Mouse (Mus musculus): Measurements from ENCODE around the gene Crlf1. TPM values are rescaled to one million over a fixed set of nuclear protein-coding genes. Genes with fewer than 3 reads are reported as not detected.

Crlf1 gene
- polyA plus RNA-seq (2012; rRNA removed), result 1.1 and 2.0 TPM in 2 replicates

DNA sequence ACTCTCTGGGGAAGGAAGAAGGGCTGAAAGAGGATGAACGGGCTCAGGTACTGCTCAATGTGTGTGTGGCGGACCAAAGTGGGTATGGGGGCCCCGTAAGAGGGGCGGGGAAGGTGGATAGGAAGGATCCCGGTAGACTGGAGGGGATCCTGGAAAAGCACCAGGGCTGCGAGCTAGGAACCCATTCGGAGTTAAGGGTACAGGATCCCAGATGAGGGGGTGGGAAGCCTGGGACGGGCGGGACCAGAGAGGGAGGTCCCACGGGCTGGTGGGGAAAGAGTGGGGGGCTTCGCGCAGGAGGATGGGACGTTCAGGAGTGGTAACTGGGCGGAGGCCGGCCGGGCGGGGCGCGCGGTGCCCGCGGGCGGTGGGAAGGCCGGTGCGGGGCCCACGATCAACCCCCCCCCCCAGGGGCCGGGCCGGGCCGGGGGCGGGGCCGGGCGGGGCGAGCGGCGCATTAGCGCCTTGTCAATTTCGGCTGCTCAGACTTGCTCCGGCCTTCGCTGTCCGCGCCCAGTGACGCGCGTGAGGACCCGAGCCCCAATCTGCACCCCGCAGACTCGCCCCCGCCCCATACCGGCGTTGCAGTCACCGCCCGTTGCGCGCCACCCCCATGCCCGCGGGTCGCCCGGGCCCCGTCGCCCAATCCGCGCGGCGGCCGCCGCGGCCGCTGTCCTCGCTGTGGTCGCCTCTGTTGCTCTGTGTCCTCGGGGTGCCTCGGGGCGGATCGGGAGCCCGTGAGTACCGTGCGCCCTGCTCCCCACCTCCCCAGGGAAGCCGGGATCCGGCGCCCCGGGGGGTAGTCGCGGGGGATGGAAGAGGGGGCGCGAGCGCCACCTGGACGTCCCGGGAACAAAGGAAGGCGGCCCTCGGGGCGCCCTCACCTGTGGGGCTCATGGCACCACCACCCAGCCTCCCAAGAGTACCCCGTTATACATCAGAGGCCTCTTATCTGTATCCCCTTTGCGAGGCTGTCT lies at the start of gene Crlf1:
Crlf1 (plus strand) TSS at position 495 of the 977 bp plus-strand sequence.
- WGBS, result 2% methylated on average over 83 of the region's 93 CpGs
- DNase-seq (ENCODE audit: low read depth, low spot score), result no peak

DNA sequence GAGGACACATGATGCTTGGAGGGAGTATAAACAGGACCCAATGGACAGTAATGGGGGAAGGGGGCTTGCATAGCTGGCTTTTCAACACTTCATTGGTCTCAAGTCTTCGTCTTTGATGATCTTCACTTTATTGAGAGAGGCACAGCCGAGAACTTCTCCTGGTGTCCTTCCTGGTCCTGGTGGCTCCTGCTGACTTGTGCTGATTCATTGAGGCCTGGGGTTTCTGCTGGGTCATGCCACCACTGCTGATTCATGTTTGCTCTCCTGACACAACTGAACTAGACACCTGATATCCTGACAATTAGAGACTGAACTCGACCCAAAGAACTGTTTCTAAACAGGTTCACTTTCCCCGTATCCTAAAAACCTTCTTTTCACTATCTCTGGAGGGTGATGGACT lies 49.6 kb upstream of the Crlf1 start:
- no peak for DNase-seq (ENCODE audit: low read depth, low spot score)
- 74% methylated on average over 4 of the region's 4 CpGs for WGBS

DNA sequence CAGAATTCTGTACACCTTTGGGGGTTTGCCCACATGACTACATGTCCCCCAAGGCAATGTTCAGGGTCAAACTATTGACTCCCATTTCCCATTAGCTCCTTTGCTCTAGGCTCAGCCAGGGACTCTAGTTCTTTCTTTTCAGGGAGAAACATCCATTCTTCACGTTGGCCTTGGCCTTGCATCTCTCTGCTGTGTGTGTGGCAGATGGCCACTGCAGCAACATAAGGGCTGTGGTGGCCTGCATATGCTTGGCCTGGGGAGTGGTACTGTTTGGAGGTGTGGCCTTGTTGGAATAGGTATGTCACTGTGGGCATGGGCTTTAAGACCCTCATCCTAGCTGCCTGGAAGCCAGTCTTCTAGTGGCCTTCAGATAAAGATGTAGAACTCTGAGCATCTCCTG lies 47.0 kb upstream of the Crlf1 start:
- 55% methylated on average over 1 of the region's 1 CpGs for WGBS
- DNase-seq (ENCODE audit: low read depth, low spot score), result no peak

DNA sequence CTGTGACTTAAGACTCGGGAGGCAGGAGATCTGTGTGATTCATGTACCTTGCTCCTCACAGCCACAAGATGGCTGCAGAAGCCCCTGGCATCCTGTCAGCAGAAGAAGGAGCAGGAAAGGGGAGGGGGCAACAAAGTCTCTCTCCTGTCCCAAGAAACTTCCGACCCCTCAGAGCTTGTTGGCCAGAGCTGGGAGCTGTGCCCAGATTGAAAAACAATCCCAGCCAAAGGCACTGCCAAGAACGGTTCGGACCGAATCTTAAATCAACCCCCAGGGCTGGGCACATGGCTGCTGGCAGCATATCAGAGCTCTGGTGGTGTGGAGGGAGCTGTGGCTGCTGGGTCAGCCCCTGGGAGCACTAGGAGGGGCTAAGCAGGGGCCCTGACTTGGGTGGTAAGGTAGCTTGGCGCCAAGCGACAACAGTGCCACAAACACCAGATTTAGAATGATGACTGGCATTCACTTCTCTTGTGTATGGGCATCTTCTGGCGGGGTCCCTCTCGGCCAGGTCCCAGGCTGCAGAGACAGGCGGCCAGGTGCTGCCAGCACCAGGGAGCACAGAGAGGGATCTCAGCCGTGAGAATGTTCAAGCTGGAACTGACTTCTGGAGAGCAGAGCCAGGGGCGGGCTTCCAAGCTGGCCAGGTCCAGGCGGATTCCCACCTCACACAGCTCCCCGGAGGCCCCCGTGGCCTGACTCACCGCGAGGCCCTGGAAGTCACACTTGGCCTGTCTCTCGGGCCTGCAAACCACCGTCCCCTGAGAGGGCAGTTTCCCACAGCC lies 45.1 kb upstream of the Crlf1 start:
- no peak for DNase-seq (ENCODE audit: low read depth, low spot score)
- WGBS, result 63% methylated on average over 19 of the region's 19 CpGs

DNA sequence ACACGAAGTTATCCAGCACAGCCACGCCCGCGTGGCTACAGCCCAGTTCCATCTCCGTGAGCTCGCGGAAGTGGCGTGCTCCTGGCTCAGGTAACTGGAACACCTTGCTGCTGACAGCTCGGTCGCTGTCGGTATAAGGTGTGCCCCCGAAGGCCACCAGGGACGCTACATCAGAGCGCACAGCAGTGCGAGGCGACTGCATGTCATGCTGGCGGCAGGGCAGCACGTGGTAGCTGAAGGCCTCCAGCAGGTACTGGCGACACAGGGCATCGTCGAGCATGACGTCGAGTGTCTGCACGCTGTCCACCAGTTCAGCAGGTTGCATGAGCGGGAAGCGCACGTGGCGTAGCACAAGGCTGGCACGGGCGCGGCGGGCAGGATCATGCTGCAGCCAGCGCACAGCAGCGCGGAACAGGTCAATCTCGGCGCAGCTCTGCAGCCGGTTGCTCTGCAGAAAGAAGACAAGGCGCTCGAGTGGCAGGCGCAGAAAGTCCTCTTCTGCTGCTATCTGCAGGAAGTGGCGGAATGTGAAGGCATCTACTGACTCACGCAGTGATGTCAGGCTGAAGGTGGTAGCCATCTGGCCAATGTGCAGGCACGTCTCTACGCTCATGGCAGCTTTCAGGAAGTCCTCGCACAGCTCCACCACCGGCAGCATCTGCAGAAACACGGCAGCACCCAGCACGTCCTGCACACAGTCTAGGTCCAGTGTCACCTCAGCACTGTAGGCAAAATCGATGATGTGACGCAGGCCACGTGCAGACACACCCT lies 40.6 kb upstream of the Crlf1 start:
- 83% methylated on average over 52 of the region's 52 CpGs for WGBS
- DNase-seq (ENCODE audit: low read depth, low spot score), result no peak

DNA sequence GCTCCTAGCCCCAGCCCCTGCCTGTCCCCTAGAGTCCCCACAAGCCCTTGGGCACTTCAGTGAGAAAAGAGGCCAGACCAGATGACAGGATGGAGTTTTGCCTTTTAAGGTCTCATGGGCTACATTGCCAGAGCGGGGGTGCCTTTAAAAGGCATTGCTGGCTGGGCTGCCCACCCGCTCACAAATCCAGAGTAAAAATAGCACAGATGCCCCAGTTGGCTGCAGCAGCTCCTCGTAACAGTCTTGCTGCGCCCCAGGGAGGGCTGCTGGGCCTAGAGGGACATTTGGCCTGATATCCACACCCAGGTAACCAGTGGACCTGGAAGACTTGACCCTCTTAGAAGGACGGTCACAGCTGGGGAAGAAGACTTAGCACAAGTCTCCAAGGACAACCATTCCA lies 39.1 kb upstream of the Crlf1 start:
- no peak for DNase-seq (ENCODE audit: low read depth, low spot score)
- WGBS, result 86% methylated on average over 5 of the region's 5 CpGs

DNA sequence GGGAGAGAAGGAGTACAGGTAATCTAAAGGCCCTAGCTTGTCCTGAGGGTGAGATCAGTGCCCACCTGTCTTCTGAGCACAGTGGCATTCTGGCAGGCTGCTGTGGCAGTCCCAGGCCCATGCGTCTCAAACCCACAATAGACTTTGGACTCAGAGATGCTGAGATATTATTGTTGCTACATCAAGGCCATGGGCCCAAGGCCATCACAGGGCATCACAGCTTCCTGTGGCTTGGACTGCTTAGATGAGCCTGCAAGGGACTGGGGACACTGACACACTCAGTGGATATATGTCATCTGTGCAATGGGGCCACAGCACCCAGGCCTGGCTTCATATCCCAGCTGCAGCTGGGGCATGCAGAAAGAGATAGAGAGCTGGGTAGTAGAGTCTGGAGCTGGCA lies 36.0 kb upstream of the Crlf1 start:
- DNase-seq (ENCODE audit: low read depth, low spot score), result no peak
- WGBS, result 71% methylated on average over 1 of the region's 1 CpGs

DNA sequence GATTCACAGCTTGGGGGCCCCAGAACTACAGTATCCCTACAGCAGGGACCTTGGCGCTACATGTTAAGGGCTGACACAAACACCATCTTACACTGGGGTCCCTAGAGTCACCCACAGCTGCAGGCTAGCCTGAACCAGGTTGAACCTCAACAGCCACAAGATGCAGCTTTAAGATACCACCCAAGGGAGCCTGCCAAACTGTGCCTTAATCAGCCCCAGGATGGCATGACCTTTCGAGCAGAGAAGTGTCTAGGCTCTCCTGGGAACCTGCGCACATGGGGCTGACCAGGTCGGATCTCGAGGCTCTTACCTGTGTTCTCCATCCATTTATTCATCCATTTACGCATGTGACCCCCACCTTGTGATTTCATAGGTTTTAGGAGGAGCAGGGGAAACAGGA lies 35.1 kb upstream of the Crlf1 start:
- WGBS, result 91% methylated on average over 6 of the region's 6 CpGs
- no peak for DNase-seq (ENCODE audit: low read depth, low spot score)

DNA sequence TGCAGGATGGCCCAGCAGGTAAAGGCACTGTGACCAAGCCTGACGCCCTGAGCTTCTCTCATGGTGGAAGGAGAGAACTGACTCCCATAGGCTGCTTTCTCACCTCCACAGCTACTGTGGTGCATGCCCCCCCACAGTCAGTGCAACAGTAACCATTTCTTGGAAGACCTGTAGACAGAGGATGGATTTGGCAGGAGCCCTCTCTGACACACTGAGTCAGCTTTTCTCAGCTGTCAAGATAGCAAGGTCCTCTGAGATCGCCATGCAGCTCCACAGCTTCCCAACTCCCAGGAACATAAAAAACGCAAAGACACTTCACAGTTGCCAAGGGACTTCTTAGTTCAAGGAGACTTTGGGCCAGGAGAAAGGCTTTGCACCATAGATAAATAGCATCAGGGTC lies 34.5 kb upstream of the Crlf1 start:
- DNase-seq (ENCODE audit: low read depth, low spot score), result no peak
- WGBS, result 88% methylated on average over 3 of the region's 3 CpGs

DNA sequence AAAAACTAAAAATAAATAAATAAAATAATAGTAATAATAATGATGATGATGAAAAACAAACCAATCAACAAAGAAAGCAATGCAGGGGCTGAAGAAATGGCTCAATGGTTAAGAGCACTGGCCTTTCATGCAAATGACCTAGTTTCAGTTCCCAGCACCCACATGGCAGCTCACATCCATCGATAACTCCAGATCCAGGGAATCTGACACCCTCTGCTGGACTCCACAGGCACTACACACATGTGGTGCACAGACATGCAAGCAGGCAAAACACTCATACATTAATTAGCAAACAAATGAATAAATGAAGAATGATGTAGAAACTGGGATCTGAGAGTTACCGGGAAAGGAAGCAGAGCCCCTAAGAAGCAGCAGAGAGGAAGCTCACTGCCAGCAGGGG lies 33.3 kb upstream of the Crlf1 start:
- DNase-seq (ENCODE audit: low read depth, low spot score), result no peak
- WGBS, result 96% methylated on average over 2 of the region's 2 CpGs

DNA sequence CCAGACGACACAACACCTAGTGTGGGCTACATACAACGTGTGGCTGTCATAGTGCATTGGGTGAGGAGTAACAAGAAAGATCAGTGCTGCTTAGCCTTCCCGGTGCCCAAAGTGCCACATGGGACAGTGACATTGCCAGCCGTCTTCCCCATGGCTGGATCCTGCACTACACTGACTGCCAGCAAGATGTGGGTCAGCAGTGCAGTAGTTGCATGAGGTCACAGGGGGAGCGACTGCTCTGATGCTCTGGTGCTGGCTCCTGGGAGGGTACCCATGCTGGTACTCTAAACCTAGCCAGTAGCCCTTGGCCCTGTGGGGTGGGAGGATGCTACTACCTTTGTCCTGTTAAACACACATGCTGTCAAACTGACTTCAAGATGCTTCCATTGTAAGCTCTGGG lies 32.8 kb upstream of the Crlf1 start:
- WGBS, result 86% methylated on average over 5 of the region's 5 CpGs
- no peak for DNase-seq (ENCODE audit: low read depth, low spot score)

DNA sequence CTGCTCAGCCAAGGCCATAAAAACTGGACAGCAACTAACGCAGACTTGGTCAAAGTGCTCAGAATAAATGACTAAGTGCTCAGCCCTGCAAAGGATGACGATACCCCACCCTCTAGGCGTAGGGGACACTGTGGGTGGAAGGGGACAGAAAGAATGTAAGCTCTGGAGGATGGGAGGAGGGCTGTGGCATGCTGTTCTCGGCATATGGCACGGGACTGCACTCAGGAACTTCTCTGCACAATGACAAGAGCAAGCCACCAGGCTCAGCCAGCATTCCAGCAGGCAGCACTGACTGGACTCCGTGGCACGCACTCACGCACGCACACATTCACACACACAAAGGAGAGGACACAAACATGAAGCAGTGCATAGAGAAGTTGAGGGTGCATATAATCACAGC lies 32.4 kb upstream of the Crlf1 start:
- DNase-seq (ENCODE audit: low read depth, low spot score), result no peak
- whole genome bisulfite sequencing, result 70% methylated on average over 9 of the region's 9 CpGs

DNA sequence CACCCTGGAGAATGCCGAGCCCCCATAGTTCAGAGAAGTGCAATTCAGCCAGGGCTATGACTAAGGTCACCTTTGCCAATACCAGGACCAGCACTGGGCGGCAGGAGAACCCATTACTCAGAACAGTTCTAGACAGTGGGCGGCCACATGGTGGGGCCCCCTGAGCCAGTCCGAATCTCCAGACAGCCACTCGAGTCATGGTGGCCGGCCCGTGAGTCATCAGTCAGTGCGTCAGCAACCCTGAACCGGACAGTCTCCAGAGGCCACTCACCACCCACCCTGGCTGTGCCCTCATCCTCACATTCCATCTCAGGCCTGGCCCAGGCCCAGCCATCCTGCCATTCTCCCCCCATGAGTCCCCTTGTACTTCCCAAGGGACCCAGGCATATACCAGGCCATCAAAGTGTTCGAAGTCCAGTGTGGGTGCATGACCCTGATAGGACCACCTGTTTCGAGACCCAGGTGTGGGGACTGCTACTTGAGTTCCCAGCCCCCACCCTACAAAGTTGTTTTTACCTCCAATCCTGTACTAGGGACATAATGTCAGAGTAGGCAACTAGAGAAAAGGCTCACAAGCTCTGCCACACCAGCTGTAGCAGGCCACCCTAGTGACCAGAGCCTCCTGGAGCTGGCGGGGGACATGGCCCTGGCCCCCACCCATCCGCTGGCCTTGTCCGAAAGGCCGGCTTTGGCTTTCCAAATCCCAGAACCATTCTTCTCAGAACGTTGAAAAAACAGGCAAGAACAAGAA lies 31.0 kb upstream of the Crlf1 start:
- WGBS, result 88% methylated on average over 16 of the region's 16 CpGs
- DNase-seq (ENCODE audit: low read depth, low spot score), result no peak

DNA sequence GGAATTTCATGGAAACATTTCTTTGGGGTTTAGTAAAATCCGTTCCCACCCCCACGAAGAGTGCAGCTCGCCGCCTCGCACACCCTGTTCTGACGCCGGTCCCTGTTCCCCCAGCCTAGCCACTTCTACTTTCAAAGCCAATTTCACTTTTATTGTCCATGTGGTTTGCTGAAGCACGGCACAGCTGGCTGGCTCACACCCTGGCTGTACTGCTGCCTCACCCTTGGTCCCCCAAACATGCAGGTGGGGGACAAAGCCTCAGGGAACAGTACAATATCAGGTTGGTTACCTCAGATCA lies 30.5 kb upstream of the Crlf1 start:
- DNase-seq (ENCODE audit: low read depth, low spot score), result no peak
- WGBS, result 73% methylated on average over 8 of the region's 8 CpGs

DNA sequence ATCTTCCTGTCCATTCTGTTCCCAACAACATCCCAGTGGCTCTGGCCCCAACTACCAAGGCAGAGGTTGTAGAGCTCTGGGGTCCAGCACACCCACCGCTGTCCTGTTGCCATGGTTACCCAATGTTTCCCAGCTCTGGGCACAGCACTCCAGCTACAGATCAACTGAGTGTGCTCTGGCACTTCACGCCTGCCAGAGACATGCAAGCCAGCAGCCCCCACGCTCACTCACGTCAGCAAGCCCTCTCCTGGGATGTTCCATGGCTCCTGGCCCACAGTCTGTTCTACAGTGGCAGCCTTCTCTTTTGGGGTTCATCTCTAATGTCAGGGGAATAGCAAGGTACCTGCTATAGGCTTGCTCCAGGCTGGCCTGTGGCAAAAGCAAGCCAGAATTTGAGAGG lies 29.7 kb upstream of the Crlf1 start:
- no peak for DNase-seq (ENCODE audit: low read depth, low spot score)
- 88% methylated on average over 4 of the region's 4 CpGs for WGBS

DNA sequence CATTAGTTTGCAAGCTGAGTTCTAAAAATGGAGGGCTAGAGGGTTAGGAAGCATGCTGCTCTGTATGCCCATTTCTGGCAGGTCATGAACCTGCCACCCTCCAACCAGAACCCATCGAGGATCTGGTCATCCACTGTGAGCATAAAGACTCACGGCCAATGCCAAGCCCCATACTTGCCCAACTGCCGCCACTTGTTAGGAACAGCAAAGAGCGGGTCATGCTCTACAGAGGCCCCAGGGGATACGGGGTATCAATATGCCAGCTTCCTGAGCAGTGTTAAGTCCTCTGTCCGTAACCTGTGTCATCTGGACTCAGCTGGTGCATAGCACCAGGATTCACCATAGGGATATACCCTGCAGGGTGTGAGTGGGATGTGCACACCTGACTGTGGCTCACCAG lies 28.8 kb upstream of the Crlf1 start:
- no peak for DNase-seq (ENCODE audit: low read depth, low spot score)
- 91% methylated on average over 6 of the region's 6 CpGs for WGBS

DNA sequence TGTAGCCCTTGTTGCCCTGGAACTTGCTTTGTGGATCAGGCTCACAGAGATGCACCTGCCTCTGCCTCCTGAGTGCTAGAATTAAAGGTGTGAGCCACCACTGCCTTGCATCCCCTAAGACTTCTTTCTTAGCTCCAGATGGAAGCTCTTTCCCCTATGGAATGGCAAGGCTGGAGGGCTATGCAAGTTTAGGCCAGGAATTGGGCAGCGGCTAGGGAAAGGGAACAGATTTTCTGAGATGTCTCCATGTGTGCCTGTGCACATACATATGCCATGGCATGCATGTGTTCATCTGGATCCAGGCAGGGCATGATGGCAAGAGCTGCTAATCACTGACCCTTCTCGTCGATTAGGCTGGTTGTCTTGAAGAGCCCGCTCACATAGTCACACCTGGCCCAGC lies 27.3 kb upstream of the Crlf1 start:
- WGBS, result 98% methylated on average over 4 of the region's 4 CpGs
- DNase-seq (ENCODE audit: low read depth, low spot score), result no peak

DNA sequence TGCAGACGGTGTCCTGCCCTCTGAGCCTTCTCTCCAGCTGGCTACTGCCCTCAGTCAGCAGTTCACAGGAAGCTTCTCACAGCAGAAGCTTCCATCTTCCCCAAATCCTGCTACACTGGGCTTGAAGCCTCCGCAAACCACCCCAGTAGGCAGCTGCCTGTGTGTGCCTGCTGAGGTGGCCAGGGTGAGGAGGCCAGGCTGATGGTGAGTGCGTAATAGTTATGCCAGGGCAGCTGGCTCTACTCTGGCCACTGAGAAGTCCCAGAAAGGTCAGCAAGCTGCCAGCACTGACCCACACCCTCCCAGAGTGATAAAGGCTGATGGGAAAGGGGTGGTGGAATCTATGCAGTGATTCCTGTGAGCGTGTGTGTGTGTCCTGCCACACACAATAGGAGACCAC lies 26.7 kb upstream of the Crlf1 start:
- WGBS, result 92% methylated on average over 4 of the region's 4 CpGs
- DNase-seq (ENCODE audit: low read depth, low spot score), result no peak

DNA sequence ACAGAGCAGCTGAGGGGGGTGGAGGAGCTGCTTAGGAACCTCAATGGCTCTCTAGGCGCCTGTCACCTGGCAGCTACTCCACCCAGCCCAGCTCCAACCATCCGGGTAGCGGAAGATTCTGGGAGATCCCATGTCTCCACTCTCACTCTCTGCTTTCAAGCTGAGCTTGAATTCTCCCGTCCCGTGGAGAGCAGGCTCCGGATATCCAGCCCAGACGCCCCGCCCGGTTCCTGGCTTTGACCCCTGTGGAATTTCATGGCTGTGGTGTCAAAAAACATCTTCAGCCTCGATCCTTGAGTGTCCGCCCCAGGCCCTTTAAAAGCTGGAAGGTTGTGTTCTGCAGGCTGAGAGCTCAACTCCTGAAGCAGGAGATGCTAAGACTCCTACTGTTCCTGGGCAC lies 26.2 kb upstream of the Crlf1 start:
- 60% methylated on average over 11 of the region's 11 CpGs for WGBS
- no peak for DNase-seq (ENCODE audit: low read depth, low spot score)
